Mouse (Mus musculus): ENCODE results near the gene Pde11a.

GRCm38 (mm10) chr2:76369821-76370655 lies 31.5 kb upstream of the Pde11a start, which contains the start of gene Rbm45:
- peak; percentile 27 for TF ChIP-seq POLR2A (IDR thresholded peaks at IDR 0.05; ENCODE audit: low read depth, low read length)
- TF ChIP-seq CTCF (conservative IDR thresholded peaks at IDR 0.05; ENCODE audit: insufficient read depth, insufficient read length, low read depth, low read length), result peak; percentile 80
